Mouse (Mus musculus): Measurements from ENCODE around the gene Gm19402. TPM values are rescaled to one million over a fixed set of nuclear protein-coding genes. Genes with fewer than 3 reads are reported as not detected.

Gm19402 gene
- total and polyA plus RNA-seq, 3 experiments: not detected

- Histone ChIP-seq H3K4me3 (ENCODE audit: control insufficient read depth in 1 of 2, insufficient read depth in 1 of 2, low read depth in 2 of 2, low read length in 2 of 2) (no peak within 1 kb of the TSS), H3K27ac (ENCODE audit: control insufficient read depth, low read depth, low read length) (no peak within 1 kb of the TSS), H3K9ac (ENCODE audit: control insufficient read depth, low read depth, low read length, poor library complexity, severe bottlenecking) (no peak within 1 kb of the TSS), H3K9me3 (replicated peaks; ENCODE audit: insufficient read depth, low read length) (no peaks in the 10 kb centered on the region), H3K79me2 (ENCODE audit: control insufficient read depth, insufficient read depth, low read length, poor library complexity) (no peaks in the 10 kb centered on the region), H3K36me3 (ENCODE audit: control insufficient read depth in 1 of 2, insufficient read depth in 2 of 2, low read length in 2 of 2) (no peaks in the 10 kb centered on the region), H3K4me1 (ENCODE audit: control insufficient read depth in 1 of 2, insufficient read depth in 2 of 2, low read length in 2 of 2) (no peaks in the 10 kb centered on the region), H3K27me3 (ENCODE audit: control insufficient read depth in 1 of 2, insufficient read depth in 2 of 2, low read length in 2 of 2) (peaks cover 14 to 18% of the 10 kb centered on the region in 2 experiments)
- TF ChIP-seq SMC3 (IDR thresholded peaks at IDR 0.05; ENCODE audit: low read depth, low read length) (no peak), POLR2A (IDR thresholded peaks at IDR 0.05; ENCODE audit: control insufficient read depth in 1 of 2, insufficient read depth in 1 of 2, low read depth in 1 of 2, low read length in 2 of 2, poor library complexity in 1 of 2) (no peak), SIN3A (IDR thresholded peaks at IDR 0.05; ENCODE audit: low read length) (no peak), MYB (IDR thresholded peaks at IDR 0.05; ENCODE audit: low read depth, low read length) (no peak), POLR2AphosphoS2 (IDR thresholded peaks at IDR 0.05; ENCODE audit: low read length) (no peak), TAL1 (IDR thresholded peaks at IDR 0.05; ENCODE audit: low read length) (no peak), ZNF384 (IDR thresholded peaks at IDR 0.05; ENCODE audit: low read depth, low read length) (no peak), USF2 (IDR thresholded peaks at IDR 0.05; ENCODE audit: borderline replicate concordance in 1 of 2, insufficient read depth in 1 of 2, low read depth in 1 of 2, low read length in 2 of 2) (no peak), CHD1 (IDR thresholded peaks at IDR 0.05; ENCODE audit: low read depth, low read length) (no peak), ETS1 (IDR thresholded peaks at IDR 0.05; ENCODE audit: low read depth, low read length) (no peak)
- DNase-seq (ENCODE audit: low read depth, low spot score): no peak
Observed at GRCm38 (mm10) chr10:77685895-77686664, 4.5 kb downstream of the Gm19402 start, which contains the start of gene Tspear. Gene Tspear (plus strand): TSS chr10:77686569.

DNA sequence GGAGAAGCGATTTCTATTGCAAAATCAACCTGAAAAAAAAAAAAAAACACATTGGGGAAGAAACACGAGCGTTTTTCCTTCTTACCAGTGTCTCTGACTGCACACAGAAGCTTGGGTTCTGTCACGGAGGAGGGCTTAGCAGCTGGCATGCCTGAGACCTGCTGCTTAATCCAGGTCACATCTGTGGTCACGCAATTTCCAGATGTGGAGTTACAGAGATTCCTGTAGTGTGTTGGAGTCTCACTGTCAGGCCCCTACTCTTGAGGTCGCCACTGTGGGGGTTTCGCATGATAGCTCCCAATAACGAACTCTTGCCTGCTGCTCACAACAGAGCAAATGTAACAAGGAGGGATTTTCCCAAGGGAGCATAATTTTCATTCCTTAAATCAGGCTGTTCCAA is 6.4 kb downstream of the Gm19402 start:
- no peak for DNase-seq (ENCODE audit: low read depth, low spot score)
- peaks cover 16 to 22% of the 10 kb centered on the region in 2 experiments for H3K27me3 ChIP-seq (ENCODE audit: control insufficient read depth in 1 of 2, insufficient read depth in 2 of 2, low read length in 2 of 2)
- H3K9ac ChIP-seq (ENCODE audit: control insufficient read depth, low read depth, low read length, poor library complexity, severe bottlenecking): no peak overlapping the region

More for the DNA sequence above, 6.4 kb downstream of the Gm19402 start:
- Histone ChIP-seq H3K4me1 (ENCODE audit: control insufficient read depth in 1 of 2, insufficient read depth in 2 of 2, low read length in 2 of 2) (no peaks in the 10 kb centered on the region), H3K36me3 (ENCODE audit: control insufficient read depth in 1 of 2, insufficient read depth in 2 of 2, low read length in 2 of 2) (no peaks in the 10 kb centered on the region), H3K9me3 (replicated peaks; ENCODE audit: insufficient read depth, low read length) (no peaks in the 10 kb centered on the region), H3K79me2 (ENCODE audit: control insufficient read depth, insufficient read depth, low read length, poor library complexity) (no peaks in the 10 kb centered on the region), H3K4me3 (ENCODE audit: control insufficient read depth in 1 of 2, insufficient read depth in 1 of 2, low read depth in 2 of 2, low read length in 2 of 2) (no peak overlapping the region), H3K27ac (ENCODE audit: control insufficient read depth, low read depth, low read length) (no peak overlapping the region)
- TF ChIP-seq E2F4 (IDR thresholded peaks at IDR 0.05; ENCODE audit: borderline replicate concordance, low read depth, low read length) (no peak), USF1 (IDR thresholded peaks at IDR 0.05; ENCODE audit: low read depth, low read length) (no peak), MXI1 (IDR thresholded peaks at IDR 0.05; ENCODE audit: low read depth, low read length) (no peak), POLR2AphosphoS2 (IDR thresholded peaks at IDR 0.05; ENCODE audit: low read length) (no peak), ZKSCAN1 (IDR thresholded peaks at IDR 0.05; ENCODE audit: low read depth, low read length) (no peak), SMC3 (IDR thresholded peaks at IDR 0.05; ENCODE audit: low read depth, low read length) (no peak), TAL1 (IDR thresholded peaks at IDR 0.05; ENCODE audit: low read length) (no peak), EP300 (IDR thresholded peaks at IDR 0.05; ENCODE audit: low read depth in 1 of 2, low read length in 2 of 2) (no peak), ZMIZ1 (IDR thresholded peaks at IDR 0.05; ENCODE audit: low read depth, low read length) (no peak), RCOR1 (IDR thresholded peaks at IDR 0.05; ENCODE audit: low read depth, low read length) (no peak), MEF2A (IDR thresholded peaks at IDR 0.05; ENCODE audit: extremely low read depth, insufficient replicate concordance, low read depth, low read length, poor library complexity, severe bottlenecking) (no peak), POLR2A (IDR thresholded peaks at IDR 0.05; ENCODE audit: control insufficient read depth in 1 of 2, insufficient read depth in 1 of 2, low read depth in 1 of 2, low read length in 2 of 2, poor library complexity in 1 of 2) (no peak), CHD1 (IDR thresholded peaks at IDR 0.05; ENCODE audit: low read depth, low read length) (no peak), UBTF (IDR thresholded peaks at IDR 0.05; ENCODE audit: borderline replicate concordance, insufficient read depth, low read depth, low read length) (no peak), MAFK (IDR thresholded peaks at IDR 0.05; ENCODE audit: borderline replicate concordance, low read depth, low read length) (no peak), ZNF384 (IDR thresholded peaks at IDR 0.05; ENCODE audit: low read depth, low read length) (no peak), CHD2 (IDR thresholded peaks at IDR 0.05; ENCODE audit: low read length) (no peak), GATA1 (IDR thresholded peaks at IDR 0.05; ENCODE audit: low read depth, low read length) (no peak)

All from MEL (cell line).